Comparison of ENCODE assay signal across 11 mouse cellular contexts in the genomic region with DNA sequence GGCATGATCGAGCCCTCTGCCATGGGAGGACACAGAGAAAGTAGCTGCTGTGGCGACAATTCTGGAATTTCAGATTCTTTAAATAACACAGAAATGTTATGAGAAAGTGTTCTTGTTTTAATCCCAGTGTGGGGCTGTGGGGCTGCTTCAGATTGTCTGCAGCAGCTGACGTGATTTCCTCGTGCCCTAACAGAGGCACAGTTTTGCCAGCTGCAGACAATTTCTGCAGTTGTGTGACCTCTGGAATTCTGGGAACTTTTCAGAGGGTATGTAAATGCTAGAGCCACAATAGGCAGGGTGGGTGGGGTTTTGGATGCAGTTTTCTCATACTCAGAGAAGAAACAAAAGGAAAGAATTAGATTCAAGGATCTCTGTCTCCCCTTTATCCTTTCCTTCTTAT.
"Had no signal": no experiment of that assay in that cellular context is flagged by ENCODE, and none has a peak within 500 bp of the region (broad histone marks: within the 10 kb centered on the region; RNA-seq: fewer than 3 reads in every experiment).

No protein-coding gene starts in this region.

- DNase-seq: kidney, adult 9 months; kidney, postnatal 10 days; right cerebral cortex, adult 18-20 months; right cerebral cortex, postnatal 25 days; thymus, adult 18-20 months; thymus, postnatal 14 days had no signal

- H3K9ac ChIP-seq: limb, embryonic 15.5 days; liver, embryonic 12.5 days; midbrain, embryonic 12.5 days had no signal

- H3K27me3 ChIP-seq: limb, embryonic 15.5 days had no signal

- ATAC-seq: liver, embryonic 12.5 days; midbrain, embryonic 16.5 days had no signal

- H3K4me2 ChIP-seq: limb, embryonic 15.5 days; liver, embryonic 12.5 days; midbrain, embryonic 12.5 days had no signal

- H3K36me3 ChIP-seq: limb, embryonic 15.5 days; liver, embryonic 12.5 days; midbrain, embryonic 12.5 days had no signal

- H3K9me3 ChIP-seq: limb, embryonic 15.5 days; liver, embryonic 12.5 days; midbrain, embryonic 12.5 days had no signal

- H3K27ac ChIP-seq: left cerebral cortex, adult 2 months; limb, embryonic 15.5 days; liver, embryonic 12.5 days; midbrain, embryonic 12.5 days had no signal

- H3K4me3 ChIP-seq: left cerebral cortex, adult 2 months; limb, embryonic 15.5 days; liver, embryonic 12.5 days; midbrain, embryonic 12.5 days had no signal
